Mouse (Mus musculus): ENCODE measurements around the gene Phf21a.

The Phf21a gene

GRCm38 (mm10) chr2:92182146-92182756, 89.3 kb downstream of the Phf21a start:
- DNase-seq (ENCODE audit: inconsistent ontology term), result no peak

DNA sequence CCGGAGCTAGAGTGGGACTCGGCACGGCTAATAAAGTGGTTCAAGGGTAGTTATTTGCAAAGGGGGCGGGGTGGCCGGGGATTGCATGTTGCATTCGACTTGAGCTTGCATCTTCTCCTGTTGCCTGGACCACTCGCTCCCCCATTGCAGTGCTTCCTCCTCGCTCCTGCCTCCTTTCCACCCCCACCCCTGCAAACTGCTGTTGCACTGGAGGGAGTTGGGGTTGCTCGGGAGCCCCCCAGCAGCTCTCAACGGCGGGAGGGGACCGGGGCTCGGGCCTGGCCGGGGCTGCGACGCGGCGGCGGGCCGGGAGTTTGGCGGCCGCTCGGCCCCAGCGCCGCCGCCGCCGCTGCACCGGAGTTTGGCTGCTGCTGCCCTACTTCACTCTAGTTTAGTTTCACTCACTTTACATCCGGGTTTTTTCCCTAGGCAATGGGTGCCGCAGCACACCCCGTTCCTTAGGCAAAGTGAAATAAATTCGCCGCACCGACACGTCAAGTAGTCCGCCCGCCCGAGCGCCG, 90.1 kb downstream of the Phf21a start:
- peak; percentile 84 for DNase-seq (ENCODE audit: inconsistent ontology term)

GRCm38 (mm10) chr2:92183613-92184076, 90.7 kb downstream of the Phf21a start:
- DNase-seq (ENCODE audit: inconsistent ontology term), result peak; percentile 97

DNA sequence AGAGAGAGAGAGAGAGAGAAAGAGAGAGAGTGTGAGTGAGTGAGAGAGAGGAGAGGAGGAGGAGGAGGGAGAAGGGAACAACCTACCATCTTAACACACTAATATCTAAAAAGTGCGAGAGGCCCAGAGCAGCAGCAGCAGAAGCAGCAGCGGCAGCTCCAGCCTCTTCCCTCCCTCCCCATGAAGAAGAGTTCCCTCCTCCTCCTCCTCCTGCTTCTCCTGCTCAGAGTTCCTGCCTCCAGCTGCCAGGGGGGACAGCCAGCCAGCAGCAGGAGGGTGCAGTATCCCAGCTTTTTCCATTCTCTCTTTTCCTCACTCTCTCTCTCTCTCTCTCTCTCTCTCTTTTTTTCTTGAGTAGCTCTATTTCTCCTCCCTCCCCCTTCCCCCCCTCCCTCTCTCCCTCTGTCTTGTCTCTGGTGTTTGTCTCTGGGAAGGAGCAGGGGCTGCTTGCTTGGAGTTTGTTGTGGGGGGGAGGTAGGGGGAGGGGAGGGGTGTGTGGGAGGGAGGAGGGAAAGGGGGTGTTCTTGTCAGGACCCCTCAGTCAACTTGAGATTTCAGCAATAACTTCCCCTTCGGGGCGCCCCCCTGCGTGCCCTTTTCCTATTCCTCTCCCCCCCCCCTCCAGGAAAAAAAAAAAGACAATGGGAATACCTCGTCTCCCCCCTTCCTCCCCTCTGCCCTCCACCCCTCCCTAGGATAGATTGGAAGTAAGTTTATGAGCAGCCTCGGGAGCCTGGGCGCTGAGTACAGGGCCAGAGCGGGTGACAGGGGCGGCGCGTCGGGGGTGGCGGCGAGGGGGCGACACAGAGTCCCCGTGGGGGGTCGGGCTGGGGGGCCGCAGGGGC, 91.4 kb downstream of the Phf21a start:
- peak; percentile 85 for DNase-seq (ENCODE audit: inconsistent ontology term)

DNA sequence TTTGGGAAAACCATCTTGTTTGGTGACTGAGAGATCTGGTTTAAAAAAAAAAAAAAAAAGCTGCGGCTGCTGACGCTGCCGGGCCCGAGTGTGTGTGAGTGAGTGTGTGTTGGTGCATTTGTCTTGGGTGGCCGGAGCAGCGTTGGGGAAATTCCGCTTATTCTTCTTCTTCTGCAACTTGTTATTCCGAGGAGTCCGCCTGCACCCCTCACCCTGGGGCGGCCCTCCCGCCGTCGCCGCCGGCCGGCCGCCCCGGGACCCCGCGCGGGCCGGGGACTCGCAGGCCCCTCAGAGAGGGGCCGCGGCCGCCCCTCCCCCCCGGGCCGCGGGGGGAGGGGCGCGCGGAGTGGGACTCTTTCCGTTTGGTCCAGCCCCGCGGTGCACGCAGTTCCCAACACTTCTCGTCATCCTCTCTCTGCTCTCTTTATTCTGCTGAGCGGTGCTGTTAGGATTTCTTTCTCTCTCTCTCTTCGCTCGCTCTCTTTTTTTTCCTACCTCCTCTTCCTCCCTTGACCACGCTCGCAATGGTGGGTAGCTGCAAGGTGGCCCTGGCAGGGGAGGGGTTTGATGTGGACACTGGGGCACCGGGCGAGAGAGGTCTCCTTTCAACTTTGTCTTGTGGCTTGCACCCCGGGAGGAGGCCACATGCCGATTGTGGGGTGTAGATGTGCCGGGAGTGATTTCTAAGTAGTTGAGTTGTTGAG, 92.3 kb downstream of the Phf21a start:
- peak; percentile 58 for DNase-seq (ENCODE audit: inconsistent ontology term)

- DNase-seq (ENCODE audit: inconsistent ontology term), result no peak
Measured at GRCm38 (mm10) chr2:92185766-92186450, 93.0 kb downstream of the Phf21a start.

GRCm38 (mm10) chr2:92187061-92187460, 94.1 kb downstream of the Phf21a start:
- no peak for DNase-seq (ENCODE audit: inconsistent ontology term)

- DNase-seq (ENCODE audit: inconsistent ontology term), result no peak
Measured at GRCm38 (mm10) chr2:92188744-92189143, 95.8 kb downstream of the Phf21a start.

DNA sequence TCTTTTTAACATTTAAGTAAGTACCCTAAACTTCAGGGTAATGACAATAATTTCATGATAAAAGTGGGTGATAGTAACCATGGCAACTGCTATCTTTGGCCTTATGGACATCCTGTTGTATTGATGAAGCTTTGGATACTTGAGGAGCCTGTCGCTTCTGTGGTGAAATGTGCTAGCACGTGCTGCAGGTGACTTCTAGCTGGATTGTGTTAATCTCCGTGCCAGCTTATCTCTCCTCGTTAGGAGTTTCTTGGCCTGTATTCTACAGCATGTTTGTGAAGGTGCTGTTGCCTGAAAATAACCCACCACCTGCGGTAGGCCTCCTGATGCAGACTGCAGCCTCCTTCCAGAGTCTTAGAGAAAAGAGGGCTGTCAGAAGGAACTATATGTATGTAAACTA, 98.0 kb downstream of the Phf21a start:
- DNase-seq (ENCODE audit: inconsistent ontology term), result no peak

DNA sequence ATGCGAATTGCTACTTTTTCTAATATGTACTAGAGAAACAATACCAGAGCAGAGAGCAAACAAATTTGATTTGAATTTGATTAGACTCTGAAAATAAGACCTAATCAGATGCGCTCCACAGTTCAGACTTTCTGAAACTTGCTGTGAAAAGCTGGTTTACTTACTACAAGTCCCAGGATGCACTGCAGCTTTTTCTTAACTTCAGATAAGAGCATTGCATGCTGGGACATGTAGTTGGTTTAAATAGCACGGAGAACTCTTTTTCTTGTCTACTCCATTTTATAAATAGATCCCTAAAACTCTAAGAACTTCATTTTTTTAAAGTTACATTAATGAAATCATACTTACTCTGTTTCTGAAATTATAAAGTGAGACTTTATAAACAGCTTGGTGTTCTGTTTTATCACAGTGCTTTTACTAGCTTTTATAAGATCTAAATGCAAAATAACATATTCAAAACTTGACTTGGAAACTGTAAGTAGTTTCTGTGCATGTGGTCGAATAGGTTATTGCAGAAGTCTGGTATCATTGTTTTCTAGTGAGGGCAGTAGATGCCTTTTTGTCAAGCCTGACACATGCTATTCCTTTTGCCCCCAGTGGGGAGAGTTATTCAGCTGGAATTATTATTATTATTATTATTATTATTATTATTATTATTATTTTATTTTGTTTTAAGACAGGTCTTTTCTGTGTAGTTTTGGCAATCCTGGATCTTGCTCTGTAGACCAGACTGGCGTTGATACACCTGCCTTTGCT, 99.1 kb downstream of the Phf21a start:
- no peak for DNase-seq (ENCODE audit: inconsistent ontology term)

GRCm38 (mm10) chr2:92198126-92198525, 105.2 kb downstream of the Phf21a start:
- DNase-seq (ENCODE audit: inconsistent ontology term), result no peak

GRCm38 (mm10) chr2:92198747-92199146, 105.8 kb downstream of the Phf21a start:
- DNase-seq (ENCODE audit: inconsistent ontology term), result no peak

- DNase-seq (ENCODE audit: inconsistent ontology term), result no peak
Measured at GRCm38 (mm10) chr2:92199562-92200286, 106.8 kb downstream of the Phf21a start.

DNA sequence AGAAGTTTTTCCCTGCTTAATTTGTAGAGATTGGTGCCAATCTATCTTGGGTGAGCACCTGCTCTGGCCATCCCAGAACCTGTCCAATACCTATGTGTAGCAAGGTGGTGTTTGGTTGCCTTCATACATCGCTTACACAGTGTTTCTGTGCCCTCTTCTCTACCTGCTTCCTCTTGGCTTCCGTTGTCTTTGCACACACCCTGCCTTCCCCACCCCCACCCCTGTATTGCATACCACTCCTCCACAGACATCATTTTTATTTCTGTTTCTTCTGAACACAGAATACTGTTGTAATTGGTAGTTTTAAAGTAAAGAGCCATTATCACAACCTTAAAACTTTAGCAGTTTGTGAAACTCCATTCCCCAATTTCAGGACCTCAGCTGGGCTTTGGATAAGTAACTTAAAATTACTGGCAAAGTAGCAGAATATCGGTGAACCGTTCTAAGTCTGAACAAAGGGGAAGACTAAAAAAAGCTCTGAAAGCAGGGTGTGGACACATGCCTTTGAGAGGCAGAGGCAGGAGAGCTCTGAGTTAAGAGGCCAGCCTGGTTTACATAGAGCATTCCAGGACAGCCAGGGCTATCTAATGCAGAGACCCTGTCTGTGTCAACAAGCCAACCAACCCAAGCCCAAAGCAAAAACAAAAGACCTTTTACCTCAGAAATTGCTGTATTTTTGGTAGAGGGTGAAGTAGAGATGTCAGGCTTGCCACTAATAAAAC, 109.6 kb downstream of the Phf21a start:
- no peak for DNase-seq (ENCODE audit: inconsistent ontology term)

DNA sequence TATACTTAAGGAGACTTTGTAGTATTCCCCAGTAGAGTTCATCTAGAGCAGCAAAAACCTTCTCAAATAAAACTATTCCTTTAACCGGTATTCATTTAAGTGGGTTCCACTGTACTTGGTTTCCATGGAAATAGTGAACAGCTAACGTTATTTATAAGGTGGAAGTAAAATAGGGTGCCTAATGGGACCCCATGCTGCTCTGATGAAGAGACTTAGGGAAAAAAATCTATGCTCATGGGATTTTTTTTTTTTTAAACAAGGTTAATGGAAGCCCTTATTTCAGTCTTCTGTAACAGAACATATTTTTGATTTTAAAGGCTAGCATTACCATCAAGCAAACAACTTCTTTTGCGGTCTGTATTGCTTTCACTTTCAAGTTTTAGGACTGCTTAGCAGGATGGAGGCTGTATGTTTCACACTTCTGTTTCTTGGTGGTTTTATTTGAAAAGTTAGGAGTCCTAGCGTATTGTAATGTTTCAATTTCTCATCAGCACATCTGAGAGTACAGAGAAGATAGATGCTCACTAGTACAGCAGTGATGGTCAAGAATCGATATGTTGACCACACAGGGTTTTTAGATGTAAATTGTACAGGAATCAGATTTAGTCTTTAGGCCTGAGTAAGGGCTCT, 112.2 kb downstream of the Phf21a start:
- DNase-seq (ENCODE audit: inconsistent ontology term), result no peak

- no peak for DNase-seq (ENCODE audit: inconsistent ontology term)
Measured at GRCm38 (mm10) chr2:92210409-92210808, 117.5 kb downstream of the Phf21a start.

DNA sequence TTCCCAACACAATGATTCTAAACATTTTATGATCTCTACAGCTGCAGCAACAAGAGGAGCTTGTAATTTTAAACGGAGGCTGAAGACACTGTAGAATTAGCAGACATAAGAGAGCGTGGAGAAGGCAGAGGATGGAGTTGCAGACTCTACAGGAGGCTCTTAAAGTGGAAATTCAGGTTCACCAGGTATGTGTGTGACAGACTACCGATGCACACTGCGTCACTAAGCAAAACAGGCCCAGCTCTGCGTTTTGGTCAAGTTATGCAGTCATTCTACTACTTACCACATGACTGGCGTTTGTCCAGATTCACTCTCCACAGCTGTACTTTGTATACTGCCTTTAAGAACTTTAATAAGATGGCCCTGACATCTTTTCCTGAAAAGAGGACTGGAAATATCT, 128.5 kb downstream of the Phf21a start:
- no peak for DNase-seq (ENCODE audit: inconsistent ontology term)

DNA sequence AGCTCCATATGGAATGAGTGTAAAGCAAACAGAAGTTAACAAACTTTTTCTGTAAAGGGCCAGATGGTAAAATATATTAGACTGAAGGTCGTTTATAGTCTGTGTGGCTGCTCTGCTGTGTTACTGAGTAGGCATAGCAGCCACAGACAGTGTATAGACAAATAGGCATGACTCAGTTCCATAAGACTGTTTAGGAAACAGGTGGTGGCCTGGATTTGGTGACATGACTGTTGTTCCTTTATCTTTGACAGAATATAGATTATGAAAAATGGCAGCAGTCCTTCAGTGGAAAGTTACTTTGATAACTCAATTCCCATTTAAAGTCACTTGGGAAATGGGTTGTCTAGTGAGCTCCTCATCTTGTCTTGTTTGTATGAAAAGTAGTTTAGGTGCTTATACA, 132.7 kb downstream of the Phf21a start:
- no peak for DNase-seq (ENCODE audit: inconsistent ontology term)

DNA sequence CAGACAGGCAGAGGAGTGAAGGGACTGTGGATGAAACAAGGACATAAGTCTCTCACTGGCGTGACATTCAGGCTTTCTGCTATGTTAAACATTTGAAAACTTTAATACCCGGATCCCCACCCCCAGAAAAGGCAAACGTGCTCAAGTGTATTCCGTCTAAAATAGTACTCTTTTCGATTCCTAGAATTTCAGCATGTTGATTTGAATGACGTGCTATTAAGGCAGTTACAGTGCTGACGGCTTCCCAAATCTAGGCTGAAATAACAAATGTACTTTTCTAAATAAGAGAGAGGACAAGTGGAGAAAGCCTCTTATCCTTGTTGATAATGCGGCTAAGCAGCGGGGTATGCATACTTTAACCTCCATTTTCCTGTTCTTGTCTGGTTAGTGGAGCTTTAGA, 137.1 kb downstream of the Phf21a start:
- no peak for DNase-seq (ENCODE audit: inconsistent ontology term)
